Mouse (Mus musculus) midbrain, embryonic 14.5 days (tissue): ENCODE results near the gene Galnt12. TPM values are rescaled to one million over a fixed set of nuclear protein-coding genes. Genes with fewer than 3 reads are reported as not detected.

Source experiments
- ATAC-seq: fragments of 200-750 bp; cut with Nextera tagmentation; 2 replicates; pipeline ENCODE4 v1.8.0; 2017; ENCODE audit warnings: moderate number of reproducible peaks, moderate library complexity; ENCODE audit not compliant: low FRiP score, low TSS enrichment
- DNase-seq: peaks from one replicate; pipeline ENCODE4 v3.0.0-alpha.2; 2015
- H3K27ac ChIP-seq: fragments of 300-500 bp; sonication (generic); replicated peaks from 2 replicates; pipeline ENCODE4 v1.5.1; 2014; ENCODE audit warnings: mild to moderate bottlenecking, low read depth, low read length, moderate library complexity
- H3K27me3 ChIP-seq: fragments of 300-500 bp; sonication (generic); 2 replicates; pipeline ENCODE4 v1.6.1; 2014; ENCODE audit warnings: low read length, control low read depth, mixed read lengths; ENCODE audit not compliant: control insufficient read depth, insufficient read depth
- H3K36me3 ChIP-seq: fragments of 300-500 bp; sonication (generic); 2 replicates; pipeline ENCODE4 v1.6.1; 2014; ENCODE audit warnings: low read length, control low read depth; ENCODE audit not compliant: control insufficient read depth, insufficient read depth
- H3K4me1 ChIP-seq: fragments of 300-500 bp; sonication (generic); 2 replicates; pipeline ENCODE4 v1.6.1; 2014; ENCODE audit warnings: mild to moderate bottlenecking, antibody characterized with exemption, low read length, control low read depth; ENCODE audit not compliant: control insufficient read depth, insufficient read depth
- H3K4me2 ChIP-seq: fragments of 300-500 bp; sonication (generic); 2 replicates; pipeline ENCODE4 v1.6.1; 2014; ENCODE audit warnings: mild to moderate bottlenecking, low read length, moderate library complexity
- H3K4me3 ChIP-seq: fragments of 300-500 bp; sonication (generic); replicated peaks from 2 replicates; pipeline ENCODE4 v1.5.1; 2014; ENCODE audit warnings: low read depth, low read length
- H3K9ac ChIP-seq: fragments of 300-500 bp; sonication (generic); replicated peaks from 2 replicates; pipeline ENCODE4 v1.6.1; 2014; ENCODE audit warnings: mild to moderate bottlenecking, low read length, moderate library complexity
- H3K9me3 ChIP-seq: fragments of 300-500 bp; sonication (generic); 2 replicates; pipeline ENCODE4 v1.6.1; 2016; ENCODE audit warnings: low read length, control low read depth, mixed read lengths; ENCODE audit not compliant: control insufficient read depth
- WGBS: fragments of 180-500 bp; shearing (Covaris S2); extraction: QIAGEN DNeasy Blood & Tissue Kit; methylation state at CpG from one replicate; pipeline ENCODE4 v1.1.7; 2014; 5-methylcytosine and 5-hydroxymethylcytosine counted together
- polyA plus RNA-seq: library from polyadenylated mRNA; unstranded; fragments of >200 nt; fragmentation: Nextera tagmentation; extraction: Ambion mirVana; gene quantifications from 2 replicates; pipeline ENCODE4 v1.2.1, GENCODE M21; 2014

The Galnt12 gene
- polyA plus RNA-seq, 1 experiment from 2014 or later: 3.1 TPM

GRCm38 (mm10) chr4:47083824-47084223 lies 7.9 kb upstream of the Galnt12 start:
- H3K4me3 ChIP-seq: no peak overlapping the region
- DNase-seq: no peak

GRCm38 (mm10) chr4:47088671-47089070 lies 3.0 kb upstream of the Galnt12 start:
- ATAC-seq (no peak), DNase-seq (no peak)
- H3K4me1 ChIP-seq: peaks cover 9% of the 10 kb centered on the region
- 88% methylated on average over 7 of the region's 7 CpGs for WGBS
- no peaks in the 10 kb centered on the region for H3K36me3 ChIP-seq
- no peak overlapping the region for H3K27ac ChIP-seq
- no peaks in the 10 kb centered on the region for H3K9me3 ChIP-seq
- no peak overlapping the region for H3K9ac ChIP-seq
- no peak overlapping the region for H3K4me3 ChIP-seq
- H3K27me3 ChIP-seq: peaks cover 18% of the 10 kb centered on the region
- H3K4me2 ChIP-seq: no peak overlapping the region

More at GRCm38 (mm10) chr4:47083824-47084223, 7.9 kb upstream of the Galnt12 start:
- no peak overlapping the region for H3K9ac ChIP-seq
- no peak overlapping the region for H3K4me2 ChIP-seq
- no peaks in the 10 kb centered on the region for H3K27me3 ChIP-seq
- WGBS: 93% methylated on average over 7 of the region's 7 CpGs
- H3K9me3 ChIP-seq: no peaks in the 10 kb centered on the region
- no peak for ATAC-seq
- H3K27ac ChIP-seq: no peak overlapping the region
- H3K4me1 ChIP-seq: no peaks in the 10 kb centered on the region
- no peaks in the 10 kb centered on the region for H3K36me3 ChIP-seq

GRCm38 (mm10) chr4:47092387-47093021 lies 795 bp downstream of the Galnt12 start:
- peak; percentile 46 for DNase-seq
- peak overlapping the region; percentile 70 for H3K4me3 ChIP-seq
- WGBS: 0% methylated on average over 21 of the region's 21 CpGs
- peak overlapping the region; percentile 99 for H3K4me2 ChIP-seq
- no peaks in the 10 kb centered on the region for H3K9me3 ChIP-seq
- peak overlapping the region; percentile 77 for H3K9ac ChIP-seq
- peaks cover 9% of the 10 kb centered on the region for H3K4me1 ChIP-seq
- peaks cover 23% of the 10 kb centered on the region for H3K27me3 ChIP-seq
- H3K27ac ChIP-seq: no peak overlapping the region
- no peak for ATAC-seq
- no peaks in the 10 kb centered on the region for H3K36me3 ChIP-seq

- 17% methylated on average over 9 of the region's 9 CpGs for WGBS
- no peak overlapping the region for H3K27ac ChIP-seq
- no peaks in the 10 kb centered on the region for H3K36me3 ChIP-seq
- no peak overlapping the region for H3K4me3 ChIP-seq
- peaks cover 23% of the 10 kb centered on the region for H3K27me3 ChIP-seq
- no peaks in the 10 kb centered on the region for H3K9me3 ChIP-seq
- DNase-seq (peak; percentile 12), ATAC-seq (no peak)
- H3K4me1 ChIP-seq: peaks cover 9% of the 10 kb centered on the region
- H3K4me2 ChIP-seq: peak overlapping the region; percentile 99
- H3K9ac ChIP-seq: no peak overlapping the region
Observed at GRCm38 (mm10) chr4:47093161-47093560, 1.5 kb downstream of the Galnt12 start.

GRCm38 (mm10) chr4:47093647-47094046 lies 1.9 kb downstream of the Galnt12 start:
- no peak for ATAC-seq
- H3K27ac ChIP-seq: no peak overlapping the region
- no peak overlapping the region for H3K4me2 ChIP-seq
- no peaks in the 10 kb centered on the region for H3K9me3 ChIP-seq
- no peak overlapping the region for H3K4me3 ChIP-seq
- peaks cover 23% of the 10 kb centered on the region for H3K27me3 ChIP-seq
- peak; percentile 29 for DNase-seq
- no peaks in the 10 kb centered on the region for H3K36me3 ChIP-seq
- H3K9ac ChIP-seq: no peak overlapping the region
- H3K4me1 ChIP-seq: peaks cover 9% of the 10 kb centered on the region
- WGBS: 10% methylated on average over 6 of the region's 6 CpGs

GRCm38 (mm10) chr4:47103561-47103960 lies 11.9 kb downstream of the Galnt12 start:
- no peak overlapping the region for H3K4me3 ChIP-seq
- DNase-seq (no peak), ATAC-seq (no peak)
- no peak overlapping the region for H3K4me2 ChIP-seq
- no peaks in the 10 kb centered on the region for H3K9me3 ChIP-seq
- H3K4me1 ChIP-seq: no peaks in the 10 kb centered on the region
- H3K9ac ChIP-seq: no peak overlapping the region
- no peak overlapping the region for H3K27ac ChIP-seq
- no peaks in the 10 kb centered on the region for H3K36me3 ChIP-seq
- WGBS: 96% methylated on average over 10 of the region's 10 CpGs
- no peaks in the 10 kb centered on the region for H3K27me3 ChIP-seq

- Histone ChIP-seq H3K9me3 (no peaks in the 10 kb centered on the region), H3K27ac (no peak overlapping the region), H3K27me3 (no peaks in the 10 kb centered on the region), H3K4me3 (no peak overlapping the region), H3K4me2 (no peak overlapping the region), H3K9ac (no peak overlapping the region), H3K4me1 (no peaks in the 10 kb centered on the region), H3K36me3 (no peaks in the 10 kb centered on the region)
- DNase-seq (peak; percentile 36), ATAC-seq (peak; percentile 27; the same call in 1 of the 2 replicates)
- 26% methylated on average over 9 of the region's 9 CpGs for WGBS
Observed at GRCm38 (mm10) chr4:47111885-47112284, 20.2 kb downstream of the Galnt12 start.

GRCm38 (mm10) chr4:47112560-47112959 lies 20.9 kb downstream of the Galnt12 start:
- no peak overlapping the region for H3K4me3 ChIP-seq
- H3K9ac ChIP-seq: no peak overlapping the region
- H3K36me3 ChIP-seq: no peaks in the 10 kb centered on the region
- H3K4me2 ChIP-seq: no peak overlapping the region
- ATAC-seq (no peak), DNase-seq (peak; percentile 30)
- 60% methylated on average over 9 of the region's 9 CpGs for WGBS
- H3K9me3 ChIP-seq: no peaks in the 10 kb centered on the region
- no peaks in the 10 kb centered on the region for H3K4me1 ChIP-seq
- H3K27ac ChIP-seq: peak overlapping the region; percentile 45; the same call in 1 of the 2 replicates
- no peaks in the 10 kb centered on the region for H3K27me3 ChIP-seq

- H3K4me3 ChIP-seq: no peak overlapping the region
- no peaks in the 10 kb centered on the region for H3K9me3 ChIP-seq
- WGBS: 68% methylated on average over 13 of the region's 13 CpGs
- H3K27me3 ChIP-seq: no peaks in the 10 kb centered on the region
- H3K36me3 ChIP-seq: no peaks in the 10 kb centered on the region
- no peaks in the 10 kb centered on the region for H3K4me1 ChIP-seq
- no peak overlapping the region for H3K9ac ChIP-seq
- DNase-seq (peak; percentile 86), ATAC-seq (no peak)
- H3K27ac ChIP-seq: no peak overlapping the region
- H3K4me2 ChIP-seq: no peak overlapping the region
Observed at GRCm38 (mm10) chr4:47122051-47122706, 30.5 kb downstream of the Galnt12 start.
